Mouse (Mus musculus): Measurements from ENCODE around the gene Spr.

DNA sequence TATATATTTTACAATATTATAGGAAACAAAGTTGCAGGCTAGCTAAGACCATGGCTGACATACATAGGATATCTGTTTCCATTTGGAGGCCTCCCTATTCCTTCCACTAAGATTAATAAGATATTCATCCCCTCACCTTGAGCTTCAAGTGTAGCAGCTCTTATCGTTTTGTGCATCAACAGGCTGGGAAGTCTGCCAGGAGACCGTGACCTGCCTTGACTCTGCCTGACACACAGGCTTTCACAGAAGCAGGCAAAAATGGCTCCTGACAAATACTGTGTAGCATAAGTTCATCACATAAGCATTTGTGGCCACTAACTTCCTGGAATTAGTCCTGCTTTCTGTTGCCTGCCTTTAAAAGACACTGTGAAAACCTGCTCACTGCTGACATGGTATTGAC, 41.1 kb downstream of the Spr start:
- TF ChIP-seq CTCF (IDR thresholded peaks at IDR 0.05; ENCODE audit: extremely low read depth, insufficient read length, insufficient replicate concordance, low read depth, low read length) (no peak), POLR2A (IDR thresholded peaks at IDR 0.05; ENCODE audit: low read depth, low read length) (no peak)

Data from small intestine, adult 2 months (tissue).